Mouse (Mus musculus) layer of hippocampus, adult 11-12 months (tissue): Measurements from ENCODE around the gene Adh6a.

Experiments used
- DNase-seq: peaks from one replicate; pipeline ENCODE4 v3.0.0; 2022; ENCODE audit warnings: low spot score

Adh6a gene

DNA sequence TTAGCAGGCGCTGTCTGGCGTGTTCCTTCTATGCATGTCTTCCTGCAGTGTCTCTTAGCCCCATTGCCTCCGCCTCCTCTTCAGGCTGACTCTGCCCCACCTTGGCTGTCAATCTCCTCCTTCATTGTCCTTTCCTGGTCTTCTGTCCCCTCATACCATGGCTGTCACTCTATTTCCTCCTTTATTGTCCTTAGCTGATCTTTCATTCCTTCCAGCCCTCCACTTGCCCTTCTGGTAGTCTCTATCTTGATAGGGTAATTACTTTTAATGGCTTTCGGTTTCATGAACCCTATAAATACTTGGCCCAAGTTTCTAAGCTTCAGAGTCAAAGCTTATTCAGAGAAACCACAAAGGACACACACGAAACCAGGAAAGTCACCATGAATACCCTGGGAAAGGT is at the start of gene Adh6a:
TSS of gene Adh6a (plus strand) at position 322 of the 400 bp plus-strand sequence.
- no peak for DNase-seq

DNA sequence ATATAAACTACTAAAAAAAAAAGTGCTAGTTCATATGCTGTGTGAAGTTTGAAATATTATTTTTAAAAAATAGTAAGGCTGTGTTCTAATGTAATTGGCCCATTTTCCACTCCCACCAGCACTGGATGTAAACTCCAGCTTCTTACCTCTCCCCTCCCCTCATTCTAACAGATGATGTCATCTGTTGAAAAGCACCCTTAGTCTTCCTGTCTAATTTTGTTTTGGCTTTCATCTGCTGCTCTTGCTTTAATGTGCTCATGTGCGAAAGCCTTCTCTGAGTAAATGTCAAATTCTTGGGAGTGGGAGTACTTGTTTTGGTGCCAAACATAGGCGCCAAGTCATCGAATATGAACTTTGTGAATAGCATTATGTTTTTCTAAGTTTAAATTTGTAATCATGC is 48.4 kb upstream of the Adh6a start:
- DNase-seq: no peak

DNA sequence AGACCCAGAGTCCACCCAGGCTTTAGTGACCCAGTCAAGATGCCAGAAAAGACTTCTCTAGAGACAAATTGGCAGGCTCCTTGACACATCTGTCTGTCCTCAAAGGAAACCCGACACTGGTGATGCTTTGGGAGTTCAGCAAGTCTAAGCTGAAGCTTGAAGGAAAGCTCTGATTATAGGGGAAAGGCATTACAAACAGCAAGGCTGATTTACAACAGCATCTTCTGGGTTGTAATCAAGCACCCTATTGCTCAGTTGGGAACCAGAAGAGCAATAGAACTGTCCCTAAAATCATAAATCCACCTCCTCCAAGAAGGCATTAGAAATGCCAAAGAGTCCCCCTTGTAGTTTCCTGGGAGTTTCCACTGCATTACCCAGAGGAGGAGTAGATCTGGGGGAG is 42.6 kb upstream of the Adh6a start:
- no peak for DNase-seq

- DNase-seq: no peak
Measured at GRCm38 (mm10) chr3:138271297-138271696, 41.8 kb upstream of the Adh6a start.

GRCm38 (mm10) chr3:138273080-138273479 is 40.0 kb upstream of the Adh6a start:
- DNase-seq: no peak

- DNase-seq: no peak
Measured at GRCm38 (mm10) chr3:138275100-138275499, 38.0 kb upstream of the Adh6a start.

DNA sequence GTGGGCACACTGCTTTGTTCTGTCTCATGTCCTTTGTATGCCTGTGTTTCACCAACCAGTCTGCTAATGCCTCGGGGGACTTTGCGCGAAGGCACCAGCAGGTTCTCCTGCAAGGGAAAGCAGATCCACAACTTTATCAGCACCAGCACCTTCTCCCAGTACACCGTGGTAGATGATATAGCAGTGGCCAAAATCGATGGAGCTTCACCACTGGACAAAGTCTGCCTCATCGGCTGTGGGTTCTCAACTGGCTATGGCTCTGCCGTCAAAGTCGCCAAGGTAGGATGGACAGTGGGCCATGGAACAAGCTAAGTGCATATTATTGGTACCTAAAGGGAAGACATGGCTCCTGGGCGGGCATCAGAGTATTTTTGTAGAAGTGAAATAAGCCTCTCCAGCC is 30.5 kb upstream of the Adh6a start:
- no peak for DNase-seq

DNA sequence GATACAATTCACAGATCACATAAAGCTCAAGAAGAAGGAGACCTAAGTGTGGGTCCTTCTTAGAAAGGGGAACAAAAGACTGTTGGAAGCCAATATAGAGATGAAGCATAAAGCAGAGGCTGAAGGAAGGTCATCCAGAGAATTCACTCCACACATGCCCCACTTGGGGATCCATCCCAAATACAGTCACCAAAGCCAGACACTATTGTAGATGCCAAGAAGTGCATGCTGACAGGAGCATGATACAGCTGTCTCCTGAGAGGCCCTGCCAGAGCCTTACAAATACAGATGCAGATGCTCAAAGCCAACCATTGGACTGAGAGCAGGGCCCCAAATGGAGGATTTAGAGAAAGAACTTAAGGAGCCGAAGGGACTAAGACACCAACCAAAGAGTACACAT is 29.3 kb upstream of the Adh6a start:
- DNase-seq: no peak

- no peak for DNase-seq
Measured at GRCm38 (mm10) chr3:138285986-138286385, 27.1 kb upstream of the Adh6a start.

DNA sequence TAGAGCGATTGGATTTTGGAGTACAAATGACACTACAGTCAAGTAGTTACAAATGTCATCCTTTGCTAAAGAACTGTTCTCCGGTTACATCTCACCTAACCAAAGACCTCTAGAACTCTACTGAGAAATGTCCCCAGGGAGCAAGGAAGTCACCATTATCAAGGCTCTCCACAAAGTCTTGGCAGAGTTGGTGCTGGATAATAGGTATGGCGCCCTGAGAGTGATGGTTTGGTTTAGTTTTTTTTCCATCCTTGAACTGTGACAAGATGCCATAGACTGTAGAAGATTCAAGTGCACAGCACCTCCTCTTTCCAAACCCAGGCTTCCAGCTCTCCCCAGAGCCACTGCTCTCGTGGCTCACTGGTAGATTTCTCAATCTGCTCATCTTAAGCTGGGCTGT is 25.4 kb upstream of the Adh6a start:
- no peak for DNase-seq

GRCm38 (mm10) chr3:138290672-138291071 is 22.4 kb upstream of the Adh6a start:
- no peak for DNase-seq

GRCm38 (mm10) chr3:138291529-138292117 is 21.5 kb upstream of the Adh6a start:
- DNase-seq: no peak

GRCm38 (mm10) chr3:138293298-138293895 is 19.7 kb upstream of the Adh6a start:
- DNase-seq: no peak

DNA sequence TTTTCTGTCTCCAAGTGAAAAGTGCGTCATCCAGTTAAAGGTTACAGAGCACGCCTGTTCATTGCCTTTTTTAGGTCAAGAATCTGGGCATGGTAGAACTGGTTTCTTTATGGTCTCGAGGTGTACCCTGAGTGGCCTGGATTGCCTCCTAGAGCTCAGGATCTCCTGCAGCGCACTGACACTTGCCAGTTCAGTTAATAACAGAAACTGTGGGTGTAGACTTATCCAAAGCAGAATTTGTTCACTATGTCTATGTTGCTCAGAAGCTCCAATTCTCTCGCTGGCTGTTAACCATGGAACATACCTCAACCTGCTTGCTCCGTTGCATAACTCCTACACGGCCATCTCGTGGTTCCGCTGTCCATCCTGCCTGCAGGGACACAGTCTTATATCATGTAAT is 13.0 kb upstream of the Adh6a start:
- DNase-seq: no peak

GRCm38 (mm10) chr3:138302676-138303075 is 10.4 kb upstream of the Adh6a start:
- no peak for DNase-seq

GRCm38 (mm10) chr3:138303771-138304488 is 9.2 kb upstream of the Adh6a start:
- DNase-seq: no peak

DNA sequence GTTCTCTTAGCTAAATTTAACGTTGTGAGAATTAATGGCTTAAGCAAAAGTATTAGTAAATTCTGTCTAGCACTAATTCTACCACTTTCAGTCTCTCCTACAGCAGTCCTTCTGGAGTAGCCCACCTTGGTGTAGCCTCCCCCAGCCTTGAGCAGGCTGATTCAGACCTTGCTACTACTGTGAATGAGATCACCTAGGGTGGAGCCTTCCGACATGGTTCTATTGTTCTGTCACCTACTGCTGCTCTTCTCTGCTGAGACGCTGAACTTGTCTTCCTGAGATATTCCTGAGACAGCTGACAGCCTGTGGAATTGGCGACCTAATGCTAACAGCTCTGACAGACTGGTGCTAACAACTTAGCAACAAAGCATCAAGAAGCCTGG is 8.6 kb upstream of the Adh6a start:
- no peak for DNase-seq

- DNase-seq: peak; percentile 24
Measured at GRCm38 (mm10) chr3:138305486-138306289, 7.4 kb upstream of the Adh6a start.

GRCm38 (mm10) chr3:138306290-138306683 is 6.8 kb upstream of the Adh6a start:
- DNase-seq: no peak

DNA sequence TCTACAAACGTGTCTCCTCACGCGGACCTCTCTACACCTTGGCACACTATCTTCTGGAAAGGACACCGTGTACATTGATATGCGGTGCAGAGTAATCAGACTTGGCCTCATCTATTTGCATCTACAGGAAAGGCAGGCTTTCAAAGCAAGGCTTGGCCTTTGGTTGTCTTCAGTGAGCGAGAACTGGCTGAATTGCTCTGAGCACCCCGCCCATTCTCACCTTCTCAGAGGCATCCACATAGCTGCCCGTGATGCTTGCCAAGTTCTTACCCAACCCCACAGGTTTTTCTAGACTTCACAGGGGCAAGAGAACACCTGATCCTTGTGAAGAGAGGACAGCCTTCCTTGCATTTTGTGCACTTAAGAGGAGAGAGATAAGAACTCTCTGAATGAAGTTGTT is 3.2 kb upstream of the Adh6a start:
- no peak for DNase-seq

GRCm38 (mm10) chr3:138311015-138311414 is 2.1 kb upstream of the Adh6a start:
- DNase-seq: no peak

DNA sequence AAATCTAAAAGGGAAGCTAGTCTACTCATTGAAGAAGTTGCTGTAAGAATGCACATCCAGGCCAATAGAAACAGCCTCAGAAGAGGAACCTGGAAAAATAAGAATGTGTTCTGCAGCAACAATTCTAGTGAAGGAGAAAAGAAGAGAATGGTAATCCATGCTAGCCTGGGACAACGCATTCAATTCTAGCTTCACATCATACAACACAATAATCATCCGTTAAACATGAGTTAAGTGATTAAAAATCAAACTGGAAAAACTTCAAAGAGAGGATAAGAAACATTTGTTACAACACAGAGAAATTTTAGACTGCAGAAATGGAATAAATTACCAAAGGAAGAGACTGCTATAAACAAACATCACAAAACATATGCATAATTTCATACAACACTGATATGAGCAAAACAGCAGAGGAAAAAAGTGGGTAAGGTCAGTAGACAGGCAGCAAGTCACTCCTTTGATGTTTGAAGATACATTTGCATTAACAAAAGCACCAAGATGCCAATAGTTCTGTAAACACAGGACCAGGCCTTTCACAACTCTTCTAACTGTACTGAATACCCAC is 3.9 kb downstream of the Adh6a start:
- DNase-seq: no peak
